Mouse (Mus musculus) limb, embryonic 12.5 days (tissue): ENCODE measurements around the gene Auts2. TPM values are rescaled to one million over a fixed set of nuclear protein-coding genes. Genes with fewer than 3 reads are reported as not detected.

Source experiments
- ATAC-seq: fragments of 200-750 bp; cut with Nextera tagmentation; 2 replicates; pipeline ENCODE4 v1.8.0; 2017; ENCODE audit warnings: low read depth, moderate TSS enrichment; ENCODE audit not compliant: insufficient number of reproducible peaks, insufficient read depth, low FRiP score, low TSS enrichment
- H3K27ac ChIP-seq: fragments of 300-500 bp; sonication (generic); 2 replicates; pipeline ENCODE4 v1.5.1; 2016; ENCODE audit warnings: mild to moderate bottlenecking, moderate library complexity
- H3K27me3 ChIP-seq: fragments of 300-500 bp; sonication (generic); 2 replicates; pipeline ENCODE4 v1.6.1; 2016; ENCODE audit warnings: mild to moderate bottlenecking, moderate library complexity
- H3K36me3 ChIP-seq: fragments of 300-500 bp; sonication (generic); 2 replicates; pipeline ENCODE4 v1.6.1; 2016; ENCODE audit warnings: mild to moderate bottlenecking, moderate library complexity
- H3K4me1 ChIP-seq: fragments of 300-500 bp; sonication (generic); replicated peaks from 2 replicates; pipeline ENCODE4 v1.6.1; 2016
- H3K4me2 ChIP-seq: fragments of 300-500 bp; sonication (generic); 2 replicates; pipeline ENCODE4 v1.6.1; 2016; ENCODE audit warnings: mild to moderate bottlenecking, moderate library complexity
- H3K4me3 ChIP-seq: fragments of 300-500 bp; sonication (generic); replicated peaks from 2 replicates; pipeline ENCODE4 v1.5.1; 2016; ENCODE audit warnings: mild to moderate bottlenecking
- H3K9ac ChIP-seq: fragments of 300-500 bp; sonication (generic); replicated peaks from 2 replicates; pipeline ENCODE4 v1.6.1; 2016; ENCODE audit warnings: mild to moderate bottlenecking, moderate library complexity
- H3K9me3 ChIP-seq: fragments of 300-500 bp; sonication (generic); 2 replicates; pipeline ENCODE4 v1.6.1; 2016; ENCODE audit warnings: mild to moderate bottlenecking, moderate library complexity
- WGBS: fragments of 180-500 bp; shearing (Covaris S2); methylation state at CpG from one replicate; pipeline ENCODE4 v1.1.7; 2016; 5-methylcytosine and 5-hydroxymethylcytosine counted together
- polyA plus RNA-seq: library from polyadenylated mRNA; unstranded; fragments of >200 nt; fragmentation: Nextera tagmentation; extraction: Ambion mirVana; gene quantifications from 2 replicates; pipeline ENCODE4 v1.2.1, GENCODE M21; 2016

The Auts2 gene
- polyA plus RNA-seq, 1 experiment from 2014 or later = 66.4 TPM

- WGBS = 0% methylated on average over 7 of the region's 7 CpGs
- H3K9me3 ChIP-seq = no peaks in the 10 kb centered on the region
- no peak for ATAC-seq
- H3K4me2 ChIP-seq = peak overlapping the region; percentile 71
- H3K36me3 ChIP-seq = no peaks in the 10 kb centered on the region
- H3K4me1 ChIP-seq = peaks cover 19% of the 10 kb centered on the region
- peak overlapping the region; percentile 88 for H3K9ac ChIP-seq
- peak overlapping the region; percentile 82 for H3K4me3 ChIP-seq
- no peaks in the 10 kb centered on the region for H3K27me3 ChIP-seq
- peak overlapping the region; percentile 94; the same call in 1 of the 2 replicates for H3K27ac ChIP-seq
These were observed 2.3 kb downstream of the Auts2 start for GRCm38 (mm10) chr5:132540841-132541311.

DNA sequence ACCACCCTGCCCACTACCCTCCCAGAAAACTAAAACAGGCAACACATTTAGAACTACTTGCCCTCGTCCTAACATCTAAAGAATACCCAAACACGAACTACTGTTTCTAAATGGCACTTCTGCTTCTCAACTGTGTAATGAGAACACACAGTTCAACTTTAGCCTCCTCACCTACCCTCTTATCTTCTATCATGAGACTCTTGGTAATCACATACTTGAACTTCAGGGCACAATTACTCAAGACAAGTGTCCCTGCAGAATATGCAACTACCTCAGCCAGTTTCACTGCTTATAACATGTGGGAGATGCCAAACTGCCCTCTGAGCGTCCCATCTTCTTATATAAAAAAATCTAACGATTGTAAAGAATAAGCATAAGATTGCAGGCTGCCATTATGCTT is 5.7 kb downstream of the Auts2 start:
- peaks cover 27% of the 10 kb centered on the region for H3K4me1 ChIP-seq
- H3K27ac ChIP-seq = no peak overlapping the region
- no peak overlapping the region for H3K9ac ChIP-seq
- H3K4me3 ChIP-seq = no peak overlapping the region
- no peaks in the 10 kb centered on the region for H3K36me3 ChIP-seq
- 85% methylated on average over 4 of the region's 4 CpGs for WGBS
- ATAC-seq = no peak
- no peaks in the 10 kb centered on the region for H3K9me3 ChIP-seq
- no peaks in the 10 kb centered on the region for H3K27me3 ChIP-seq
- no peak overlapping the region for H3K4me2 ChIP-seq

DNA sequence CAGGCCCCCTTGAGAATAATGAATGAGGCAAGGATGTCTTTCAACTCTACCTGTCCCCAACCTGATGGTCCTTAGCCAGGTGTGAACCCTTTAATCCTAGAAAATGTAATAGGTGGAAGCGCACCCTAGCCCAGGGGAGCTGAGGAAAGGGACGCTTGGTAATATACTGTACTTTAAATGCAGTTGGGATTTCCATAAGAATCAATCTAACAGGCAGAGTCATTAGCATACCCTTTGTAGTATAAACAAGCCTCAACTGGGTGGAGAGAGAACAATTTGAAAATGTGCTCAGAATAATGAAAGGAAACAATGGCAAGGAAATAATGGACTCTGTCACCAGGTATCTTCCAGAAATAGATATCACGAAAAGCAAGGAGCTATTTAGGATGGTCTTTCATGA is 16.7 kb downstream of the Auts2 start:
- H3K27ac ChIP-seq = no peak overlapping the region
- H3K9me3 ChIP-seq = no peaks in the 10 kb centered on the region
- no peak for ATAC-seq
- H3K4me3 ChIP-seq = no peak overlapping the region
- H3K9ac ChIP-seq = no peak overlapping the region
- 64% methylated on average over 3 of the region's 3 CpGs for WGBS
- no peak overlapping the region for H3K4me2 ChIP-seq
- H3K27me3 ChIP-seq = no peaks in the 10 kb centered on the region
- peaks cover 83% of the 10 kb centered on the region for H3K4me1 ChIP-seq
- H3K36me3 ChIP-seq = no peaks in the 10 kb centered on the region

DNA sequence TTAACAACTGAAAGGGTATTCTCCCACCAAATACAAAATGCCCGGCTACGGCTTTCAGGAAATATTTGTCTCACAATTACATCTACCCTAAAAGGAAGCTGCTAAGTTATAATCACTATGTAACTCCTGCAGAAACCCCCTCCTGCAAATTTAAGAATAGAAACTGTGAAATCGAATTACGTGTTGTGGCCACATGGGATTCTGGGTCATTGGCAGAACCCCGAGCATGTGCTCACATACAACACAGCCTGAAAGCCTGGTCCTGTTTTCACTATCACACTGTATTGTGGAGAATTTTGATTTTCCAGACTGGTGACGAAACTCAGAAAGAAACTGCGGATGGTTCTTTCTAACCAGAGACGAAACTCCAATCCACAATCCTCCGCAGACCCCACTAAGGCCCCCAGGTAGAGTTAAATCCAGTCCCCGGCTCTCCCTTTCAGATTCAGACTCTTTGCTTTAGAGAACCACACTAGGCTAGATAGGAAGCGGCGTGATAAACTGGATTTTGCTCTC is 21.7 kb downstream of the Auts2 start:
- Histone ChIP-seq H3K4me1 (peaks cover 86% of the 10 kb centered on the region), H3K4me3 (no peak overlapping the region), H3K27me3 (no peaks in the 10 kb centered on the region), H3K36me3 (no peaks in the 10 kb centered on the region), H3K4me2 (0 out of 2 replicates have a peak overlapping the region, but pooled peaks have one; percentile 13), H3K27ac (peak overlapping the region; percentile 4; the same call in 1 of the 2 replicates), H3K9ac (no peak overlapping the region; the same call in 1 of the 2 replicates), H3K9me3 (no peaks in the 10 kb centered on the region)
- WGBS = 42% methylated on average over 12 of the region's 12 CpGs
- ATAC-seq = no peak

- no peak overlapping the region for H3K27ac ChIP-seq
- H3K36me3 ChIP-seq = no peaks in the 10 kb centered on the region
- H3K9me3 ChIP-seq = no peaks in the 10 kb centered on the region
- no peak for ATAC-seq
- peaks cover 76% of the 10 kb centered on the region for H3K4me1 ChIP-seq
- no peaks in the 10 kb centered on the region for H3K27me3 ChIP-seq
- 45% methylated on average over 6 of the region's 6 CpGs for WGBS
- no peak overlapping the region; the same call in 1 of the 2 replicates for H3K4me2 ChIP-seq
- H3K4me3 ChIP-seq = no peak overlapping the region
- no peak overlapping the region for H3K9ac ChIP-seq
These were observed 25.3 kb downstream of the Auts2 start for GRCm38 (mm10) chr5:132517879-132518278.

DNA sequence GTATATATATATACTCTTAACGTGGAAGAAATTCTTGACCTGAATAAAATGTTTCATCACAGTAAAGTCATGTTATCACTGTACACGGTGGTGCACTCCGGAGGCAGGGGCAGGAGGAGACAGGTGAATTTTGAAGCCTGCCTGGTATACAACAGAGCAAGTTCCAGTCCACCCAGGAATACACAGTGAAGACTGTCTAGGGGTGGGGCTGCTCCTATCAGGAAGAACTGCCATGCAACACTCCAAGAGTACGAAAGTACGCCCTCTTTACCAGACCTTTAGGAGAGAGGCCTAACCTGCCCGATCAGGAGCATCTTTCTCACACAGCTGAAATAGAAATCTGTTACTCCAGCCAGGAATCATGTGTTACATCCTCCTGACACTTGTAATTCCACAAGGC is 28.6 kb downstream of the Auts2 start:
- WGBS = 88% methylated on average over 6 of the region's 6 CpGs
- H3K4me1 ChIP-seq = peaks cover 53% of the 10 kb centered on the region

DNA sequence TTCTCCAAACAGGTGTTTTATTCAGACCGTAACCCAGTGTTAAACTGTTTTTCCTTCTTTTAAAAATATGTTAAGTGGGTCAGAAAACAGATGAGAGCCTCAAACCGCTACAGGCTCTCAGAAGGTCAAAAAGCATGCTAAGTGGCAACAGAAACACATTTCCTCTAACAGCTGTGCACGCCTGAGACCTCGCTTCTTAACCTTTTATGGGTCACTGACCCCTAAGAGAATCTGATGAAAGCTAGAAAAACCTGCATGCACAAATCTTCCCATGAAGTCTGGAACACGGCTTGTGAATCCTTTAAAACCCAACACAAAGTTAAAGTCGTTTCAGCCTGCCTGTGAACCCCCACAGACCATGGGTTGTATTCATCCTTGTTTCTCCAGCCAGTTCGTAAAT is 29.9 kb downstream of the Auts2 start:
- no peak for ATAC-seq
- H3K4me3 ChIP-seq = no peak overlapping the region
- H3K27ac ChIP-seq = no peak overlapping the region
- no peak overlapping the region for H3K9ac ChIP-seq
- no peaks in the 10 kb centered on the region for H3K27me3 ChIP-seq
- H3K4me1 ChIP-seq = peaks cover 44% of the 10 kb centered on the region
- no peak overlapping the region for H3K4me2 ChIP-seq
- H3K9me3 ChIP-seq = no peaks in the 10 kb centered on the region
- H3K36me3 ChIP-seq = no peaks in the 10 kb centered on the region
- WGBS = 39% methylated on average over 7 of the region's 7 CpGs

More for the DNA sequence above, 28.6 kb downstream of the Auts2 start:
- no peaks in the 10 kb centered on the region for H3K9me3 ChIP-seq
- no peaks in the 10 kb centered on the region for H3K27me3 ChIP-seq
- H3K9ac ChIP-seq = no peak overlapping the region
- H3K27ac ChIP-seq = no peak overlapping the region
- no peak for ATAC-seq
- H3K36me3 ChIP-seq = no peaks in the 10 kb centered on the region
- H3K4me3 ChIP-seq = no peak overlapping the region
- H3K4me2 ChIP-seq = no peak overlapping the region

- Histone ChIP-seq H3K9me3 (no peaks in the 10 kb centered on the region), H3K4me2 (no peak overlapping the region), H3K27ac (no peak overlapping the region), H3K36me3 (no peaks in the 10 kb centered on the region), H3K9ac (no peak overlapping the region), H3K4me1 (peaks cover 47% of the 10 kb centered on the region), H3K4me3 (no peak overlapping the region), H3K27me3 (no peaks in the 10 kb centered on the region)
- WGBS = 24% methylated on average over 9 of the region's 9 CpGs
- no peak for ATAC-seq
These were observed 33.7 kb downstream of the Auts2 start for GRCm38 (mm10) chr5:132509464-132509885.

- H3K27me3 ChIP-seq = no peaks in the 10 kb centered on the region
- H3K36me3 ChIP-seq = no peaks in the 10 kb centered on the region
- no peak overlapping the region for H3K9ac ChIP-seq
- peaks cover 58% of the 10 kb centered on the region for H3K4me1 ChIP-seq
- H3K9me3 ChIP-seq = no peaks in the 10 kb centered on the region
- no peak overlapping the region for H3K4me3 ChIP-seq
- H3K4me2 ChIP-seq = no peak overlapping the region
- ATAC-seq = no peak
- 91% methylated on average over 1 of the region's 1 CpGs for WGBS
- no peak overlapping the region for H3K27ac ChIP-seq
These were observed 38.3 kb downstream of the Auts2 start for GRCm38 (mm10) chr5:132504893-132505292.

DNA sequence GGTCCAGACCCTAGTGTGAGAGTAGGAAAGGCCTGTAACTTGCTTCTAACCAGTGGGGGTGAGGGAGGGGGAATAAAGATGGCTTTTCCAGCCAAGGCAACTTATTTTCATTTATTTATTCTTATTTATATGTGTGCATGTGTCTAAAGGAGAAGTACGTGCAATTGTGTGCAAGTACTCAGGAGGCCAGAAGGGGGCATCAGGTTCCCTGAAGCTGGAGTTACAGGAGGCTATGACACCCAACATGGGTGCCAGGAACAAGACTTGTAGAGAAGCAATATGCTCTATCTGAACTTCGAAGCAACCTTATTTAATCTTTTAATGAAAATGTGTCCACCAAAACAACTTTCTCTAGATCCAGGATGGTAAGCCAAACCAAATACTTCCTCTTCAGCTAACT is 39.7 kb downstream of the Auts2 start:
- H3K27ac ChIP-seq = no peak overlapping the region
- H3K9me3 ChIP-seq = no peaks in the 10 kb centered on the region
- H3K4me3 ChIP-seq = no peak overlapping the region
- H3K36me3 ChIP-seq = no peaks in the 10 kb centered on the region
- H3K4me1 ChIP-seq = peaks cover 63% of the 10 kb centered on the region
- H3K27me3 ChIP-seq = no peaks in the 10 kb centered on the region
- no peak overlapping the region for H3K4me2 ChIP-seq
- WGBS = 94% methylated on average over 2 of the region's 2 CpGs
- no peak overlapping the region for H3K9ac ChIP-seq
- no peak for ATAC-seq

DNA sequence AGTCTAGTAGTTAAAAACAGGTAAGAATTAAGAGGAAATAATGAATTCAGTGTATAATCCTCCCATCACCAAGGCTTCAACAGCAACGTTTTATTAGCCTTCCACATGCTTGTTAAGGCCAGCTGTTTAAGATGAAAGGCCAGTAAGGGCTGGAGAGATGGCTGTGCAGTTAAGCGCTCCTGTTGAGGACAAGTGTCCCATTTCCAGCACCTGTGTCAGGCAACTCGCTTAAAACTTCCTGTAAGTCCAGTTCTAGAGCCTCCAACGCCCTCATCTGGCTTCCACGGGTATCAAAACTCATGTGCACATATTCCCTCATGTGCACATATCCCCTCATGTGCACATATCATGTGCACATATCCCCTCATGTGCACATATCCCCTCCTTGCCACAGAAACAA is 41.1 kb downstream of the Auts2 start:
- no peak for ATAC-seq
- no peak overlapping the region for H3K4me2 ChIP-seq
- H3K9me3 ChIP-seq = no peaks in the 10 kb centered on the region
- H3K27ac ChIP-seq = no peak overlapping the region
- H3K36me3 ChIP-seq = no peaks in the 10 kb centered on the region
- no peaks in the 10 kb centered on the region for H3K27me3 ChIP-seq
- peaks cover 59% of the 10 kb centered on the region for H3K4me1 ChIP-seq
- H3K9ac ChIP-seq = no peak overlapping the region
- H3K4me3 ChIP-seq = no peak overlapping the region
- 7% methylated on average over 5 of the region's 5 CpGs for WGBS

DNA sequence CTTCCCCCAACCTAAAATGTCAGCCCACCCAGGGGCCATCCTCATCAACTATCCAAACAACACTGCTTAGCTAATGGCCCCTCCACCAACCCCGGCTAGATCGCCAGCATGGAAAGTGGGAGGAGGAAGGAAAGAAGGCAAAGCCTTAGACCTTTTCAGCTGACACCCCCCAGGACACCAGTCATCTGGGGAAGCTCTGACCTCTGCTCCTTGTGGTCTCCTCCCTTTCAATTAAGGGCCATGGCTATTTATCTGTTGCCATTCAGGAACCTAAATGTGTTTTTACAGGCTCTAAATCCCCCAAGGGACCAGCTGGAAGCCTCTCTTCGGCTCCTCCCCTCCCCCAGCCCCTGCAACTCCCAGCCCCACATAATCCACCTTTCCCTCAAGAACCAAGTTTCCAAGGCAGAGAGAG is 42.3 kb downstream of the Auts2 start:
- Histone ChIP-seq H3K27ac (no peak overlapping the region), H3K27me3 (no peaks in the 10 kb centered on the region), H3K9ac (no peak overlapping the region), H3K36me3 (no peaks in the 10 kb centered on the region), H3K4me2 (peak overlapping the region; percentile 26; the same call in 1 of the 2 replicates), H3K4me3 (no peak overlapping the region), H3K4me1 (peaks cover 49% of the 10 kb centered on the region), H3K9me3 (no peaks in the 10 kb centered on the region)
- no peak for ATAC-seq
- 0% methylated on average over 3 of the region's 3 CpGs for WGBS
